Mouse (Mus musculus): ENCODE measurements around the gene Olfr317. TPM values are rescaled to one million over a fixed set of nuclear protein-coding genes. Genes with fewer than 3 reads are reported as not detected.

Gene Olfr317
- not detected for polyA plus RNA-seq (2014; fragmentation: Illumina TruSeq; extraction: RNeasy Lipid Tissue Mini Kit (QIAGEN cat#74804); ENCODE audit: low read depth, low replicate concordance)

GRCm38 (mm10) chr11:58738792-58739262 is at the start of gene Olfr317:
Gene Olfr317, minus strand, starts transcription at chr11:58739212.

GRCm38 (mm10) chr11:58782480-58783089 is 43.6 kb upstream of the Olfr317 start, which contains the start of gene Olfr314:
Gene Olfr314, plus strand, starts transcription at chr11:58782952.

GRCm38 (mm10) chr11:58772888-58773287 is 33.9 kb upstream of the Olfr317 start, which contains the start of gene Olfr315:
Gene Olfr315, plus strand, starts transcription at chr11:58773188.

GRCm38 (mm10) chr11:58752434-58752833 is 13.4 kb upstream of the Olfr317 start, which contains the start of gene Olfr316:
Gene Olfr316, plus strand, starts transcription at chr11:58752734.

GRCm38 (mm10) chr11:58723914-58724313 is 15.1 kb downstream of the Olfr317 start, which contains the start of gene Olfr318:
Gene Olfr318, minus strand, starts transcription at chr11:58724014.

GRCm38 (mm10) chr11:58698862-58699261 is 40.1 kb downstream of the Olfr317 start, which contains the start of gene Olfr319:
Gene Olfr319, plus strand, starts transcription at chr11:58699162.

Other genes starting within 250 kb of the Olfr317 start
- not detected for gene Olfr332, start 246.7 kb downstream of the Olfr317 start, polyA plus RNA-seq (2014; fragmentation: Illumina TruSeq; extraction: RNeasy Lipid Tissue Mini Kit (QIAGEN cat#74804); ENCODE audit: low read depth, low replicate concordance)
- gene Olfr331, start 236.6 kb downstream of the Olfr317 start, polyA plus RNA-seq (2014; fragmentation: Illumina TruSeq; extraction: RNeasy Lipid Tissue Mini Kit (QIAGEN cat#74804); ENCODE audit: low read depth, low replicate concordance): not detected
- gene Olfr330, start 204.4 kb downstream of the Olfr317 start, polyA plus RNA-seq (2014; fragmentation: Illumina TruSeq; extraction: RNeasy Lipid Tissue Mini Kit (QIAGEN cat#74804); ENCODE audit: low read depth, low replicate concordance): not detected
- gene Olfr329-ps, start 192.8 kb downstream of the Olfr317 start, polyA plus RNA-seq (2014; fragmentation: Illumina TruSeq; extraction: RNeasy Lipid Tissue Mini Kit (QIAGEN cat#74804); ENCODE audit: low read depth, low replicate concordance): not detected
- not detected for gene Olfr328, start 183.6 kb downstream of the Olfr317 start, polyA plus RNA-seq (2014; fragmentation: Illumina TruSeq; extraction: RNeasy Lipid Tissue Mini Kit (QIAGEN cat#74804); ENCODE audit: low read depth, low replicate concordance)
- gene Olfr224, start 168.7 kb downstream of the Olfr317 start, polyA plus RNA-seq (2014; fragmentation: Illumina TruSeq; extraction: RNeasy Lipid Tissue Mini Kit (QIAGEN cat#74804); ENCODE audit: low read depth, low replicate concordance): not detected
- gene Olfr325, start 161.5 kb downstream of the Olfr317 start, polyA plus RNA-seq (2014; fragmentation: Illumina TruSeq; extraction: RNeasy Lipid Tissue Mini Kit (QIAGEN cat#74804); ENCODE audit: low read depth, low replicate concordance): not detected
- not detected for gene Olfr324, start 144.1 kb downstream of the Olfr317 start, polyA plus RNA-seq (2014; fragmentation: Illumina TruSeq; extraction: RNeasy Lipid Tissue Mini Kit (QIAGEN cat#74804); ENCODE audit: low read depth, low replicate concordance)
- not detected for gene 2210407C18Rik, start 123.1 kb downstream of the Olfr317 start, polyA plus RNA-seq (2014; fragmentation: Illumina TruSeq; extraction: RNeasy Lipid Tissue Mini Kit (QIAGEN cat#74804); ENCODE audit: low read depth, low replicate concordance)
- not detected for gene Olfr323, start 108.7 kb downstream of the Olfr317 start, polyA plus RNA-seq (2014; fragmentation: Illumina TruSeq; extraction: RNeasy Lipid Tissue Mini Kit (QIAGEN cat#74804); ENCODE audit: low read depth, low replicate concordance)
- gene Trim58, start 98.7 kb downstream of the Olfr317 start, polyA plus RNA-seq (2014; fragmentation: Illumina TruSeq; extraction: RNeasy Lipid Tissue Mini Kit (QIAGEN cat#74804); ENCODE audit: low read depth, low replicate concordance): not detected
- not detected for gene Olfr322, start 80.4 kb downstream of the Olfr317 start, polyA plus RNA-seq (2014; fragmentation: Illumina TruSeq; extraction: RNeasy Lipid Tissue Mini Kit (QIAGEN cat#74804); ENCODE audit: low read depth, low replicate concordance)
- gene Olfr320, start 58.1 kb downstream of the Olfr317 start, polyA plus RNA-seq (2014; fragmentation: Illumina TruSeq; extraction: RNeasy Lipid Tissue Mini Kit (QIAGEN cat#74804); ENCODE audit: low read depth, low replicate concordance): not detected
- not detected for gene Olfr319, start 40.0 kb downstream of the Olfr317 start, polyA plus RNA-seq (2014; fragmentation: Illumina TruSeq; extraction: RNeasy Lipid Tissue Mini Kit (QIAGEN cat#74804); ENCODE audit: low read depth, low replicate concordance)
- gene Olfr318, start 15.2 kb downstream of the Olfr317 start, polyA plus RNA-seq (2014; fragmentation: Illumina TruSeq; extraction: RNeasy Lipid Tissue Mini Kit (QIAGEN cat#74804); ENCODE audit: low read depth, low replicate concordance): not detected
- gene Olfr316, start 13.5 kb upstream of the Olfr317 start, polyA plus RNA-seq (2014; fragmentation: Illumina TruSeq; extraction: RNeasy Lipid Tissue Mini Kit (QIAGEN cat#74804); ENCODE audit: low read depth, low replicate concordance): not detected
- not detected for gene Olfr315, start 34.0 kb upstream of the Olfr317 start, polyA plus RNA-seq (2014; fragmentation: Illumina TruSeq; extraction: RNeasy Lipid Tissue Mini Kit (QIAGEN cat#74804); ENCODE audit: low read depth, low replicate concordance)
- gene Olfr314, start 43.7 kb upstream of the Olfr317 start, polyA plus RNA-seq (2014; fragmentation: Illumina TruSeq; extraction: RNeasy Lipid Tissue Mini Kit (QIAGEN cat#74804); ENCODE audit: low read depth, low replicate concordance): not detected
- gene Fam183b, start 62.7 kb upstream of the Olfr317 start, polyA plus RNA-seq (2014; fragmentation: Illumina TruSeq; extraction: RNeasy Lipid Tissue Mini Kit (QIAGEN cat#74804); ENCODE audit: low read depth, low replicate concordance): not detected
- not detected for gene Olfr313, start 75.8 kb upstream of the Olfr317 start, polyA plus RNA-seq (2014; fragmentation: Illumina TruSeq; extraction: RNeasy Lipid Tissue Mini Kit (QIAGEN cat#74804); ENCODE audit: low read depth, low replicate concordance)
- not detected for gene Olfr312, start 90.0 kb upstream of the Olfr317 start, polyA plus RNA-seq (2014; fragmentation: Illumina TruSeq; extraction: RNeasy Lipid Tissue Mini Kit (QIAGEN cat#74804); ENCODE audit: low read depth, low replicate concordance)
- gene Olfr311, start 100.0 kb upstream of the Olfr317 start, polyA plus RNA-seq (2014; fragmentation: Illumina TruSeq; extraction: RNeasy Lipid Tissue Mini Kit (QIAGEN cat#74804); ENCODE audit: low read depth, low replicate concordance): not detected
- 2.1 TPM for gene Gm12258, start 107.9 kb upstream of the Olfr317 start, polyA plus RNA-seq (2014; fragmentation: Illumina TruSeq; extraction: RNeasy Lipid Tissue Mini Kit (QIAGEN cat#74804); ENCODE audit: low read depth, low replicate concordance)
- 2.7 TPM for gene 2810021J22Rik, start 128.0 kb upstream of the Olfr317 start, polyA plus RNA-seq (2014; fragmentation: Illumina TruSeq; extraction: RNeasy Lipid Tissue Mini Kit (QIAGEN cat#74804); ENCODE audit: low read depth, low replicate concordance)
- gene Zfp39, start 165.0 kb upstream of the Olfr317 start, polyA plus RNA-seq (2014; fragmentation: Illumina TruSeq; extraction: RNeasy Lipid Tissue Mini Kit (QIAGEN cat#74804); ENCODE audit: low read depth, low replicate concordance): 3.8 TPM
- gene Btnl10, start 178.7 kb upstream of the Olfr317 start, polyA plus RNA-seq (2014; fragmentation: Illumina TruSeq; extraction: RNeasy Lipid Tissue Mini Kit (QIAGEN cat#74804); ENCODE audit: low read depth, low replicate concordance): not detected
- 11.6 TPM for gene Rnf187, start 199.7 kb upstream of the Olfr317 start, polyA plus RNA-seq (2014; fragmentation: Illumina TruSeq; extraction: RNeasy Lipid Tissue Mini Kit (QIAGEN cat#74804); ENCODE audit: low read depth, low replicate concordance)
- gene Hist3h2ba, start 209.7 kb upstream of the Olfr317 start, polyA plus RNA-seq (2014; fragmentation: Illumina TruSeq; extraction: RNeasy Lipid Tissue Mini Kit (QIAGEN cat#74804); ENCODE audit: low read depth, low replicate concordance): not detected
- 2.3 TPM for gene Hist3h2a, start 215.5 kb upstream of the Olfr317 start, polyA plus RNA-seq (2014; fragmentation: Illumina TruSeq; extraction: RNeasy Lipid Tissue Mini Kit (QIAGEN cat#74804); ENCODE audit: low read depth, low replicate concordance)
- not detected for gene Trim17, start 215.5 kb upstream of the Olfr317 start, polyA plus RNA-seq (2014; fragmentation: Illumina TruSeq; extraction: RNeasy Lipid Tissue Mini Kit (QIAGEN cat#74804); ENCODE audit: low read depth, low replicate concordance)
- 2.0 TPM for gene Trim11, start 238.9 kb upstream of the Olfr317 start, polyA plus RNA-seq (2014; fragmentation: Illumina TruSeq; extraction: RNeasy Lipid Tissue Mini Kit (QIAGEN cat#74804); ENCODE audit: low read depth, low replicate concordance)

Measured in liver, adult 10 weeks (tissue).